Mouse (Mus musculus): ENCODE data around the gene D630003M21Rik. TPM values are rescaled to one million over a fixed set of nuclear protein-coding genes. Genes with fewer than 3 reads are reported as not detected.

D630003M21Rik gene
- polyA plus RNA-seq, 1 experiment: 0.35 TPM

DNA sequence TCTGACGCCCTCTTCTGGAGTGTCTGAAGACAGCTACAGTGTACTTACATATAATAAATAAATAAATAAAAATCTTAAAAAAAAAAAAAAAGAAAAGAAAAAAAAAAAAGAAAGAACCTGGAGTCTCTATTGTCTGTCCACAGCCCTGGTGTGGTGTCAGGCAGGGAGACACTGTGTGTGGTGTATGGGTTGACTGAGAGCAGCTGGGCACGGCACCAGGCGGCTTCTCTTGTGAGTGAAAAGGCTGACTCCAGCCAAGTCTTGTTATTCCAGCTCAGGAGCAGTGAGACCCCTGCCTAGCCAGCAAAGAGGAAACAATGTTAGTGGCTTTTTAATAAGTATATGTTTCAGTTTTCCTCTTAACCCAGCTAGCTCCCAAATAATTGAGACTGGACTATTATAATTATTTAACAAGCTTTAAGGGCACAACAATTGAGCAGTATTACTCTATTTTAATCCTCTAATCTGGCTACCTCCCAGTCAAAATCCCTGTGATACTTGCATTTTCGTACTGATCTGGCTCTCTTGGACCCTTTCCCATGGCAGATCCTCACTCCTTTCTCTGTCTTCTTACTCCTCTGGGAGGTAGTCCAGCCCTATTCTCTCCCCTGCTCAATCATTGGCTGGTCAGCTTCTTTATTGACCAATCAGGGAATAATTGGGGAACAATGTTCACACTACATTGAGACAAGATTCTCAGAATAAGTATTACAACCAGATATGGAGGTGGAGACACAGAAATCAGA is 16.2 kb upstream of the D630003M21Rik start:
- 69% methylated on average over 4 of the region's 4 CpGs for WGBS
- Histone ChIP-seq H3K27ac (ENCODE audit: control insufficient read depth, insufficient read depth, low read depth, low read length, poor library complexity) (no peak overlapping the region), H3K4me1 (ENCODE audit: control insufficient read depth, insufficient read depth, low read length) (no peaks in the 10 kb centered on the region; the same call in 1 of the 2 replicates), H3K4me3 (replicated peaks; ENCODE audit: control insufficient read depth, low read depth, low read length) (no peak overlapping the region)
- TF ChIP-seq CTCF (IDR thresholded peaks at IDR 0.05; ENCODE audit: control insufficient read depth, insufficient read depth, low read length): no peak
- TF ChIP-seq POLR2A (IDR thresholded peaks at IDR 0.05; ENCODE audit: borderline replicate concordance, control insufficient read depth, low read depth, low read length): no peak

DNA sequence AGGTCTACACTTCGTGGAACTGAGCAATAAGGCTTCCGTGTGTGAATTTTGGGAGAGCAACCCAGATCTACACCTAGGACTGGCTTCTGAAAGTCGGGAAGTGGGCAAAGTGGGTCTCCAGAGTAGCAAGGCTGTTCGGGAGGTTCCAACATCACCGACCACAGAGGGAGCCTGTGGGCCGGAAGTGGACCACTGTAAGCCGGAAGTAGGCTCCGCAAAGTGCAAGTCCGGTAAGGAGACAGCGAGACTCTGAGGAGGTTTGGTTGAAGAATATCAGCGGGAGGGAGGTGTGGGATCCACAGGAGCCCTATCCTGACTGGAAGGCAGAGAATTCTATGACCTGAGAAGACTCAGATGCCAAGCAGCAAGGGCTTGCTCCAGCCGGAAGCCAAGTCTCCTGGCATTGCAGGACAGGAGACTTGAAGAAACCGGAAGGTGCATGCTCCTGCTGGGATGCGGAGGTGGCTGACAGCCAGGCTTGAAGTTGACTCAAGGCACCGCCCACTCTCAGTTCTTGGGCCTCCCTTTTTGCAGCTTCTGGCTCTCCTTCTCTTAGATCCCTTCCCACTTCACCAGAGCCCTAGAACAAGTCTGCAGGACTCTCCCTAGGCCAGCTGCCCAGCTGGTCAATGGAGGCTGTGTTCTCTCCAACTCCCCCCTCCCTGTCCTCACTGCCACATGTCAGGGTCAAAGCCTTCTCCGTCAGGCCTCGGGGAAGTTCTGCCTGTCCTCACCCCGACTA is 14.3 kb upstream of the D630003M21Rik start:
- no peak for TF ChIP-seq CTCF (IDR thresholded peaks at IDR 0.05; ENCODE audit: control insufficient read depth, insufficient read depth, low read length)
- no peak for TF ChIP-seq POLR2A (IDR thresholded peaks at IDR 0.05; ENCODE audit: borderline replicate concordance, control insufficient read depth, low read depth, low read length)
- H3K4me1 ChIP-seq (ENCODE audit: control insufficient read depth, insufficient read depth, low read length): no peaks in the 10 kb centered on the region; the same call in 1 of the 2 replicates
- H3K4me3 ChIP-seq (replicated peaks; ENCODE audit: control insufficient read depth, low read depth, low read length): no peak overlapping the region
- 78% methylated on average over 18 of the region's 18 CpGs for WGBS
- H3K27ac ChIP-seq (ENCODE audit: control insufficient read depth, insufficient read depth, low read depth, low read length, poor library complexity): no peak overlapping the region

DNA sequence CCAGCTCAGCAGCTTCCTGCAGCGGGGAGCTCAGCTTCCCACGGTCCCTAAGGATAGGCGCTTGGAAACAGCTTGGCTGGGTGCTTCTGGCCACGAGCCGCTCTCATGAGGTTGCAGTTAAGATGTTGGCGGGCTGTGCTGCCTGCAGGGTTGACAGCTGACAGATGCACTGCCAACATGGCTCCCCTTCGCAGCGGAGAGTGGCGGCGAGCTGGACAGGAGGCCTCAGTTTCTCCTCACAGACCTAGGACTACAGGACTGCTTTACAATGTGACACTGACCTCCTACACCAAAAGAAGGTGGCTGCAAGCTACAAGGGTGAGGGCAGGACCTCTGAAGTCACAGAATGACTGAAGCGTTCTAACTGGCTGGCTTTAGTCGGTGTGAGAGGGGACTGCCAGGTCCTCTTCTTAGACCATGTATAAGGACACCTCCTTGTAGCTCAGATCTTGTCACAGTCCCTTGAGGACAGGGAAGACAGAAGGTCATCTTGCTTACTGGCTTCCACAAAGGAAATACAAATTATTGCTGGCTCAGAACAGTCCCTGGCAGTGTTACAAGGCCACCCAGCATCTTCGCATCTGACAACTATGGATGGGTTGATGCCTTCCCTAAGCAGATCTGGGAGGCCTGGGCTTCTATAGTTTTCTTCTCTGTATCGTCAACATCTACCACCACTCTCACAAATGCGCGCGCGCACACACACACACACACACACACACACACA is 13.3 kb upstream of the D630003M21Rik start:
- 86% methylated on average over 18 of the region's 18 CpGs for WGBS
- no peaks in the 10 kb centered on the region for H3K4me1 ChIP-seq (ENCODE audit: control insufficient read depth, insufficient read depth, low read length)
- H3K27ac ChIP-seq (ENCODE audit: control insufficient read depth, insufficient read depth, low read depth, low read length, poor library complexity): no peak overlapping the region
- TF ChIP-seq POLR2A (IDR thresholded peaks at IDR 0.05; ENCODE audit: borderline replicate concordance, control insufficient read depth, low read depth, low read length) (no peak), CTCF (IDR thresholded peaks at IDR 0.05; ENCODE audit: control insufficient read depth, insufficient read depth, low read length) (no peak)
- no peak overlapping the region for H3K4me3 ChIP-seq (replicated peaks; ENCODE audit: control insufficient read depth, low read depth, low read length)

DNA sequence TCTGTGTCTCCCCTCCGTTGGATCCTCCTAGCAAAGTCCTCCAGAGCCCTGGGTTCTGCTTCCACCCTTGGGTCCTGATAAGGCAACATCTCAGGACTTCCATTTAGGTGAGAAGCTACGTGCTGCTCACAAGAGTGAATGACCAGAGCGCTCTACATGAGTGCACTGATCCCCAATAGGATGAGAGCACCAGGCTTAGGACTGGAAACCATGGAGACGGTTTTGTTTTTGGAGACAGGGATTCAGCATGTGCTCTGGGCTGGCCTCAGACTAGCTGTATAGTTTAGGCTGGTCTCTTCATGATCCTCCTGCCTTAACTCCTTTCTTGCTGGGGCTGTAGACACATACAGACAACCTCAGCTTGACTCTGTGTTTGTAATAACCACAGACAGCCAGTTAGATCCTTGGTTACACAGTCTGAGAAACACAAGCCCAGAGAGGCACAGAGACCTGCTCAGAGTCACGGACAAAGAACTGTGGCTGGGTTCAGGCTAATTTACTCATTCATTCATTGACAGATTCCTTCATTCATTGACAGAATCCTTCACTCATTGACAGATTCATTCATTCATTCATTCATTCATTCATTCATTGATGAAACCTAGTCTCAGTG is 12.2 kb upstream of the D630003M21Rik start:
- Histone ChIP-seq H3K4me3 (replicated peaks; ENCODE audit: control insufficient read depth, low read depth, low read length) (no peak overlapping the region), H3K4me1 (ENCODE audit: control insufficient read depth, insufficient read depth, low read length) (no peaks in the 10 kb centered on the region), H3K27ac (ENCODE audit: control insufficient read depth, insufficient read depth, low read depth, low read length, poor library complexity) (no peak overlapping the region)
- WGBS: 67% methylated on average over 5 of the region's 5 CpGs
- TF ChIP-seq POLR2A (IDR thresholded peaks at IDR 0.05; ENCODE audit: borderline replicate concordance, control insufficient read depth, low read depth, low read length) (no peak), CTCF (IDR thresholded peaks at IDR 0.05; ENCODE audit: control insufficient read depth, insufficient read depth, low read length) (no peak)

DNA sequence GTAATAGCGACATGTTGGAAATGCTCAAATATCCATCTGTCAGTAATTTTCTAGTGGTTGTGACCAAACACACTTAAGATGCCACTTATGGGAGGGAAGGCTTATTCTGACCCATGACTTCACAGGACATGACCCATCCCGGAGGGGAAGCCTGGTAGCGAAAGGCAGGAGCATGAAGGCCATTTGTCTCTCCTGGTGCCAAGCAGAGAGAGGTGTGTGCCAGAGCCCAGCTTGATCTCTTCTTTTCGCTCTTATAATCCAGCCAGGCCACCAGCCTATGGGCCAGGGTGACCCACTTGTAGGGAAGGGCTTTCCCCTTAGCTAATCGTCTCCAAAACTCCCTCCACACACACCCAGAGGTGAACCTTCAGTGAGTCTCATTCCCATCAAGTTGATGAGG is 9.1 kb upstream of the D630003M21Rik start:
- Histone ChIP-seq H3K4me3 (replicated peaks; ENCODE audit: control insufficient read depth, low read depth, low read length) (no peak overlapping the region), H3K4me1 (ENCODE audit: control insufficient read depth, insufficient read depth, low read length) (no peaks in the 10 kb centered on the region), H3K27ac (ENCODE audit: control insufficient read depth, insufficient read depth, low read depth, low read length, poor library complexity) (no peak overlapping the region)
- WGBS: 85% methylated on average over 5 of the region's 5 CpGs
- TF ChIP-seq POLR2A (IDR thresholded peaks at IDR 0.05; ENCODE audit: borderline replicate concordance, control insufficient read depth, low read depth, low read length) (no peak), CTCF (IDR thresholded peaks at IDR 0.05; ENCODE audit: control insufficient read depth, insufficient read depth, low read length) (no peak)

DNA sequence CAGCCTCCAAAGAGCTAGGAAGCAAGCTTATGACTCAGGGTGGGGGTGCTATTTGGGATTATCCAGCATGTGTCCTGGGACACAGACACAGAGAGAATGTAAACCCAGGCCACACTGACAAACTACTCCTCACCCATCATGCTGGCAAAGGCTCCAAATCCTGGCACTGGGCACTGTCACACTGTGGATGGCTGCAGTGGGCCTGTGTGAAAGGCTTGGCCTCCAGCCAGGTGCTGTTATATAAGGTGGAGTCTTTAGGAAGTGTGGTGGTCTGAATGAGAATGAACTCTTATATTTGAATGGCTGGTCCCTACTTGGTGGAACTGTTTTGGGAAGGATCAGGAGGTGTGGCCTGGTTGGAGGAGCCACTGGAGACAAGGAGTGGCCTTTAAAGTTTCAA is 7.7 kb upstream of the D630003M21Rik start:
- Histone ChIP-seq H3K4me1 (ENCODE audit: control insufficient read depth, insufficient read depth, low read length) (no peaks in the 10 kb centered on the region), H3K27ac (ENCODE audit: control insufficient read depth, insufficient read depth, low read depth, low read length, poor library complexity) (no peak overlapping the region), H3K4me3 (replicated peaks; ENCODE audit: control insufficient read depth, low read depth, low read length) (no peak overlapping the region)
- TF ChIP-seq CTCF (IDR thresholded peaks at IDR 0.05; ENCODE audit: control insufficient read depth, insufficient read depth, low read length) (no peak), POLR2A (IDR thresholded peaks at IDR 0.05; ENCODE audit: borderline replicate concordance, control insufficient read depth, low read depth, low read length) (no peak)

DNA sequence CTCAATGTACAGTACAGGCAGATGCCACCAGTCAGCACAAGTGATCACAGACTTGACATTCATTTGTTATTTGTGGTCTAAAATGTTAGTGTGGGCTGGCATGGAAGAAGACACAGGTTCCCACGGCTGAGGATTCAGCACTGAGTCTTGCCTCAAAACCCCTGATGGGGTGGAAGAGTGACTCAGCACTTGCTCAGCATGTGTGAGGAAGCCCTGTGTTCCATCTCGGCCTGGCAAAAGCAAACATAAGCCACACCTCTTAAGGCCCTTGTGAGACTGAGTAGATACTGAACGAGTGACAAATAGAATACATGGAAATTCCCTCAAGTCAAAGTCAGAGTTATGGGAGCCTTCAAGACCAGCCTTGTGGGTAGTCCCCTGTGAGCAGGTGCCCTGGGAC is 4.1 kb upstream of the D630003M21Rik start:
- 19% methylated on average over 3 of the region's 3 CpGs for WGBS
- no peak for TF ChIP-seq CTCF (IDR thresholded peaks at IDR 0.05; ENCODE audit: control insufficient read depth, insufficient read depth, low read length)
- no peak for TF ChIP-seq POLR2A (IDR thresholded peaks at IDR 0.05; ENCODE audit: borderline replicate concordance, control insufficient read depth, low read depth, low read length)
- no peak overlapping the region for H3K27ac ChIP-seq (ENCODE audit: control insufficient read depth, insufficient read depth, low read depth, low read length, poor library complexity)
- no peaks in the 10 kb centered on the region for H3K4me1 ChIP-seq (ENCODE audit: control insufficient read depth, insufficient read depth, low read length)
- H3K4me3 ChIP-seq (replicated peaks; ENCODE audit: control insufficient read depth, low read depth, low read length): no peak overlapping the region

DNA sequence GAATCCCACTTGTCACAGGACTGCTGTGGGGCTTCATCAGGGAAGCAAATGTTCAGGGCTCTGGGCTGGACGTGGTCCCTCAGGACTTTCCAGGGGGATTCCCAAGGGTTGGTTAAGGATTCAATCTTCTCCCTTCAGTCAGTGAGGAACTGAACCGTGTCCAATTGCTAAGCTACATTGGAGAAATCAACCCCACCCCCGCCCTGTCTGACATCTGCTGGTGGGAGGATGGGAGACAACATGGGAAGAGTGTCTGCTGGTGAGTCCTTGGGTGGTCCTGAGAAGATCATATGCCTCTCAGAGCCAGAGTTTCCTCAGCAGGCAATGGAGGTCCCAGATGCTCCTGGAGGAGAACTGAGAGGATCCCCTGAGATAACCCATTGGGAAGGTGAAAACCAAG is 3.4 kb upstream of the D630003M21Rik start:
- 74% methylated on average over 3 of the region's 3 CpGs for WGBS
- H3K4me1 ChIP-seq (ENCODE audit: control insufficient read depth, insufficient read depth, low read length): no peaks in the 10 kb centered on the region
- H3K4me3 ChIP-seq (replicated peaks; ENCODE audit: control insufficient read depth, low read depth, low read length): no peak overlapping the region
- H3K27ac ChIP-seq (ENCODE audit: control insufficient read depth, insufficient read depth, low read depth, low read length, poor library complexity): no peak overlapping the region
- no peak for TF ChIP-seq CTCF (IDR thresholded peaks at IDR 0.05; ENCODE audit: control insufficient read depth, insufficient read depth, low read length)
- TF ChIP-seq POLR2A (IDR thresholded peaks at IDR 0.05; ENCODE audit: borderline replicate concordance, control insufficient read depth, low read depth, low read length): no peak

Measured in bone marrow, adult 2 months (tissue).